Mouse (Mus musculus): ENCODE data around the gene Flt3l.
"Not testable (repeated sequence)": the region's sequence is repeated elsewhere in the genome, so short reads cannot be mapped to it uniquely, and the experiment has no call there.

Gene Flt3l

GRCm38 (mm10) chr7:45135993-45136567 is at the start of gene Flt3l, which contains the start of gene Gm45713:
Flt3l (minus strand) TSS chr7:45136432.
Gm45713 (minus strand) TSS chr7:45136231.
- DNase-seq: peak; percentile 91 to 94

DNA sequence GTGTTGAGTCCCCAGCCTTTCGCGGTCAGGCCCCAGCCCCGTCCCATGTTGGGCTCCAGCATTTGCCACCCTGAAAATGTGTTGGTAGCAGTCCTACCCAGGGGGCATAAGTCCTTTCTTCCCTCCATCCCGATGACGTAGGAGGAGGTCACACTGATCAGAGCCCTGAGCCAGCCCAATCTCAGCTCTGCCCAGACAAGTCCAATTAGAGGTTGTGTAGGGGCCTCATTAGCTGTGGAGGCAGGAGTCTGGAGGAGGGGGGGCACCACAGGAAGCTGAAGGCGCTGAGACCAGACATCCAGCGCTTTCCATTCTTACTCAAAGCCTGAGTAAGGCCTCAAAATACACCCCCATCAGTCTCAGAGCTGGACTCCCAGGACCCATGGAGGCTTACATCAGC is 49.7 kb upstream of the Flt3l start:
- DNase-seq: no peak

DNA sequence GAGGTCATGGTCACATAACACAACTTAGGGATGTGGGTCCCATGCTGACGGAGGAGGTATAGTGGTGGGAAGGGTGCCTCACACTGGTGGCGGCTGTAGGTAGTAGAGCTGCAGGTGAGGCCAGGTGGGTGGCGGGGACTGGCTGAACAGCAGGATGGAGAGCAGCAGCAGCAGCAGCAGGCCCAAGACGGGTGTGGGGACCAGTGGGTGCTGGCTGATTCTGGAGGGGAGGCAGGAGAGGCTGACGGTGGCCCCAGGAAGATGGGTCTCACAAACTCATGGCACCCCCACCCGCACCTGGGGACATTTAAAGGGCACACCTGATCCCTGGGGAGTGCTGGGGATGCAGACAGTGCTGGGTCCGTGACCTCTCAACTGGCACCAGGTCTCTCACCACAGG is 47.4 kb upstream of the Flt3l start:
- DNase-seq: no peak

- DNase-seq: no peak
These were observed 46.4 kb upstream of the Flt3l start for GRCm38 (mm10) chr7:45182606-45183005.

- peak; percentile 89 to 92 for DNase-seq
These were observed 46.0 kb upstream of the Flt3l start for GRCm38 (mm10) chr7:45182199-45182601.

GRCm38 (mm10) chr7:45181540-45181939 is 45.3 kb upstream of the Flt3l start:
- peak in 1 of 2 experiments; percentile 48 for DNase-seq

GRCm38 (mm10) chr7:45180896-45181477 is 44.8 kb upstream of the Flt3l start, which contains the start of gene Pth2:
Pth2 (plus strand) TSS chr7:45180995.
- no peak for DNase-seq

GRCm38 (mm10) chr7:45179469-45179868 is 43.2 kb upstream of the Flt3l start, which contains the start of gene Gfy:
Gfy (minus strand) TSS chr7:45179569.
- no peak for DNase-seq

DNA sequence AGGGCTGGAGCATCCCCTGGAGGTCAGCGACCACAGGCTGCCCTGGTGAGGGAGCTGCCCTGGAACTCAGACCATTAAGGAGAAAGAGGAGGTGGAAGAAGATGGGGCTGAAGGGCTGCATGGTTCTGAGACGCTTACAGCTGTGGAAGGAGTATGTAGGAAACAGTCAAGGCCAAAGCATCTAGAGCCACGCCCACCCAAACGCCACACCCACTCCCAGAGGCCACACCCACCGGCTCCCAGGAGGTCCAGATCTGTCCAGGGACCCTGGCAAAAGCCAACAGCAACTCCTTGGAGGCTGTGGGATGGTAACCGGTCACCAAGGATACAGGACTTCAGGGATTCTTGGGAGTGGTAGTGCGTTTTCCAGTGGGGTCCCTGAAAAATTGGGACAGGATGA is 42.3 kb upstream of the Flt3l start:
- DNase-seq: peak in 1 of 2 experiments; percentile 38

DNA sequence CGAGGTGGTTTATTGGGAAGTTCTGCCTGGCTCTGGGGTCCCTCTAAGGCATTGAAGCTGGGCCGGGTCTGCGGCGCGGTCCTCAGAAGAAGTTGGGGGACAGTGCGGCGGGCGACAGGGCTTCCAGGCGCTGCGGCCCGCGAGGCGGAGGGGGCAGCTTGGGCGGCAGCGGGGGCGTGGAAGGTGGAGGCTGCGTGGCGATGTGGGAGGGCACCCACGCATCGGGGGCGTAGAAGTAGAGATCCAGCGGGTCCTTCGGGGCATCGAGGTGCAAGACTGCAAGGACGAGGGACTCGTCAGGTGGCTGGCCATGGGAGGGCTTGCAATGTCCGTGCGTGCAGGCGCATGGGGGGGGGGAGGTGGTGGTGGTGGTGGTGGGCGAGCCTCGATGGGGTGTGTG is 40.1 kb upstream of the Flt3l start:
- DNase-seq: no peak

- no peak for DNase-seq
These were observed 39.7 kb upstream of the Flt3l start for GRCm38 (mm10) chr7:45175929-45176328.

DNA sequence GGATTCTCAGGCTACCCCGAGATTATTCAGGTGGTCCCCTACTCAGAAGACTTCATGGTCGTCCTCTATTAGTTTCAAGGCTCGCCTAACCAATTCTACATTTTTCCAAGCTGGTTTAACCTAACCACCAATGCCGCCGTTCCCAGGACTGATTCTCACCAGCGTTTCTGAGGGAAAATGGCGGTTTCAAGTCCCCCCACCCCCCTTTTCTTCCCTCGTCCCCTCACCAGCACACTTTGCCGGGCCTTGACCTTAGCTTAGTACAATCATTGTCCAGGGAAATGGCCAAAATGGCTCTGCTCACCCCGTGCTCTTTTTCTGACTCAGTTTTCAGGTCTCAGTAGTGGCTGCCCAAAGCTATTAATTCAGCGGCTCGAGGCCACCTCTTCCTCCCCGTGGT is 39.2 kb upstream of the Flt3l start:
- no peak for DNase-seq

- no peak for DNase-seq
These were observed 38.5 kb upstream of the Flt3l start for GRCm38 (mm10) chr7:45174567-45175280.

GRCm38 (mm10) chr7:45173772-45174171 is 37.5 kb upstream of the Flt3l start:
- DNase-seq: not testable (repeated sequence)

GRCm38 (mm10) chr7:45172974-45173373 is 36.7 kb upstream of the Flt3l start:
- DNase-seq: peak in 1 of 2 experiments; percentile 44

- no peak for DNase-seq
These were observed 33.3 kb upstream of the Flt3l start for GRCm38 (mm10) chr7:45169495-45169894.

GRCm38 (mm10) chr7:45168656-45169055 is 32.4 kb upstream of the Flt3l start:
- DNase-seq: no peak

GRCm38 (mm10) chr7:45167761-45168445 is 31.7 kb upstream of the Flt3l start:
- no peak for DNase-seq

- DNase-seq: no peak
These were observed 30.7 kb upstream of the Flt3l start for GRCm38 (mm10) chr7:45166950-45167401.

DNA sequence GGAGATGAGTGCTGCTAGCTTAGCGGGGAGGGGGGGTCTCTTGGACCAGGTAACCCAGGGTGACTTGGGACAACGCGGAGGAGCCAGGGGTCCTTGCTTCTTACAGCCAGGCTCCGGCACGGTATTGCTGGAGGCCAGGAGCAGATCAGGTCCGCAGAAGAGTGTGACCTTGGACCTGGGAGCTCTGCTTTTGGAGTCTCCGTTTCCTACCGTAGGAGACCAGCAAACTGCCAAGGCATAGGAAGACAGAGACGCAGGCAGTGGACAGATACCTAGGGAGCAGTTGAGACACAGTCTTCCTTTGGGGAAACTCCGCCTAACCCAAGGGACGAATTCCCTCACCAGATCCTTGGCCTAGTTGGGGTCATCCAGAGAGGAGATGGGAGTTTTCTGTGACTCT is 29.5 kb upstream of the Flt3l start:
- no peak for DNase-seq

DNA sequence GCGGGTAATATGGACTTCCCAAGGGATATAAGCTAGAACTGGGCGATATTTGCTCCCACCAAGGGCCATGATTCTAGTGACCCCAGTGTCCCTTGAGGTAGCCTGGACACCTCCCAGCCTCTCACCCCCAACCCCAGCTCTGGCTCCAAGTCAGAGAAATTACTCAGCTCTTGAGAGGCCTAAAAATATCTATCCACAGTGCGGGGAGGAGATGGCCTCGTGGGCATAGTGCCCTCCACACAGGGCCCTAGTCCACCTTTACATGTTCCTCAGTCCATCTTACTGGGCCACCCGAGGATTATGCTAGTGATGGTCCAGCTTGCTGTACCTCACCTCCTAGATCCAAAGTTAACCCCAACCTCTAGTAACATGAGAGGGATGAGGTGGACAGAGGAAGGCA is 28.6 kb upstream of the Flt3l start:
- DNase-seq: no peak

DNA sequence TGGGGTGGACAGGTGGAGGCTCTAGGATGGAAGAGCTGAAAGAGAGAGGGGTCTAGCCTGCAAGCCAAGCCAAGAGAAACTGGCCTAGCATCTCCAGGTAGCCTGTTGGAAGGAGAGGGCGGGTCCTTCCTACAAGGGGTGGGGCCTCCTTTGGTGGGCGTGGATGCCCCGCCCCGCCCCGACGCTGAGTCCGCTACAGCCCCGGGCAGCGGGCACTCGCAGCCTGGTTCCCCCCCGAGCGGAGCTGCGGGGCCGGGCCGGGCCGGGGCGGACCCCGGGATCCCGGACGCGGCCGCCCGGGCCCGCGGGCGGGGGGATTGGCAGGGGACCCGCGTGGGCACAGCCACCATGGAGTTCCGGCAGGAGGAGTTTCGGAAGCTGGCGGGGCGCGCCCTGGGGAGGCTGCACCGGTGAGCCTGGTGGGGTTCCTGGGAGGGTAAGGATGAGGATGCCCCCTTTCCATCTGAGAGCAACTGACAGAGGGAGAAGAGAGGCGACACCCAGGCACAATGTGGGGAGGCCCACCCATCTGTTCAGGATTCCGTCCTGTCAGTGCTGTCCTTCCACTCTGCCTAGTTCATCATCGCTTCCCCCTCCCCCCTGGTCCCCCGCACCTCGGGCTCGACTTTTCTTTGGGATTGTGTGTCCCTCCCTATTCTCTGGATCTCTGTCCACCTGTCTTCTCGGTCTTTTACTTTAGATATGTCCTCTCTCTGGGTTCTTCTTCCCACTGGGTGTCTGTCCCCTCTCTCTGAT is 27.7 kb upstream of the Flt3l start, which contains the start of gene Slc17a7:
TSS of gene Slc17a7 (plus strand) at position 215 of the 756 bp plus-strand sequence.
- DNase-seq: peak; percentile 61 to 67
